Mouse (Mus musculus) liver, adult 2 months (tissue): ENCODE results near the gene Cabp1.

Experiments used
- CTCF ChIP-seq: fragments of 200-500 bp; IDR thresholded peaks from 2 replicates; pipeline ENCODE4 v1.5.1; 2011; ENCODE audit warnings: low read depth, low read length, control low read depth
- POLR2A ChIP-seq: fragments of 200-500 bp; IDR thresholded peaks from 2 replicates; pipeline ENCODE4 v1.6.1; 2011; ENCODE audit warnings: low read length, control low read depth; ENCODE audit not compliant: insufficient read depth; ENCODE audit errors: extremely low read depth

DNA sequence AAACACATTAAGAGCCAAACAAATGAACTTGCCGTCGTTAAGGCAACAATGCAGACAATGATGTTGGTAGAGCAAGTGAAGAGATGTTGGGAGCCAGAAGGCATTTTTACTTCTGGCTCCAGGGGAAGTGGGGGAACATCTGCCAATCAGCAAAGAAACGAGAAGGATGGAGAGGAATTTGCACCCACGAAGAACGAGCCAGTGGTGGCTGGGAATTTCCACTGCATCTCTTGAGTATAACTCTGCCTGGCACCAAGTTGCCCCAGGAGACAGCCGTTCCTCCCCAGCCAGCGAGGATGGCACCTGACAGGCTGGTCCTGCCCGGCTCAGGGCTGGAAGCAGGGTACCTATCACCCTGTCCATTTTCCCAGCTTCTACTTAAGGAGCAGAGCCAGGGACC, 11.3 kb downstream of the Cabp1 start:
- TF ChIP-seq CTCF (no peak), POLR2A (no peak)
